Mouse (Mus musculus): ENCODE data around the gene Cdcp1. TPM values are rescaled to one million over a fixed set of nuclear protein-coding genes. Genes with fewer than 3 reads are reported as not detected.

Cdcp1 gene
- 2.7 TPM for polyA plus RNA-seq (2014; fragmentation: Illumina TruSeq; extraction: RNeasy Lipid Tissue Mini Kit (QIAGEN cat#74804))

DNA sequence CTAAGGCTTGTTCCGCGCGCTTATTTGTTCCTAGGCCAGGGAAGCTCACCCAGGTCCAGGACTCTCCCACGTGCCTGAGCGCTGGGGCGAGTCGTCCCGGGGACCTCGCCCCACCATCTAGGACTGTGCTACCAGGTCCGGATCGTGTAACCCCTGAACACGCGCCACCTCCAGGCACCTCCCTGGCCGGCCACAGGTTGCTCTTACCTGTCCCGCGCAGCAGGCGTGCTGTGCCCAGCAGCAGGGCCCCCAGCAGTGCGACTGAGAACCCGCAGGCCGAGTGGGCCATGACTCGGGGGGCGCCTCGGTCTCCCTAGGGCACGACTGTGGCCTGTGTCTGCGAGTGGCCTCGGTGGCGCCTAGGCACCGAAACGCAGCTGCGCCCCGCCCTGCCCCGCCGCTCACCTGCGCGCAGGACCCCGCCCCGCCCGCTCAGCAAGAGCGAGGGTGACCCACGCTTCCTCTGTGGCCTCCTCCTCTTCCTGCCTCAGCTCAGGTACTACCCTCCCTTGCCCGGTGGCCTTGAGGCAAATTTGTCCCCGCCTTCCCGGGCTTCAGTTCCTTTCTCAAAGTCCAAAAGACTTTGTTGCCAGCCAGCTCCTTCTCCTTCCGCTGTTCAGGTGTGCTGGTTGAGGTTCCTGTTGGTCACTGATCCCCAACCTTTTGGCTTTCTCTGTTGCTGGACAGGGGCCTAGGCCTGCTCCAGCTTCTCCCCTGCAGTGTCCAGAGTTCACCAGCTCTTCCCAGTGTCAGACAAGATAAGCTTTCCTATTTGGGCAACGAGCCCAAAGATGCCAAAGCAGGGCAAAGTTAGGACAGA, at the start of gene Cdcp1:
TSS of gene Cdcp1 (minus strand) at position 418 of the 820 bp plus-strand sequence.

GRCm38 (mm10) chr9:123260611-123261021, 44.8 kb upstream of the Cdcp1 start, which contains the start of gene Tmem158:
TSS of gene Tmem158 (minus strand) at chr9:123260764.

DNA sequence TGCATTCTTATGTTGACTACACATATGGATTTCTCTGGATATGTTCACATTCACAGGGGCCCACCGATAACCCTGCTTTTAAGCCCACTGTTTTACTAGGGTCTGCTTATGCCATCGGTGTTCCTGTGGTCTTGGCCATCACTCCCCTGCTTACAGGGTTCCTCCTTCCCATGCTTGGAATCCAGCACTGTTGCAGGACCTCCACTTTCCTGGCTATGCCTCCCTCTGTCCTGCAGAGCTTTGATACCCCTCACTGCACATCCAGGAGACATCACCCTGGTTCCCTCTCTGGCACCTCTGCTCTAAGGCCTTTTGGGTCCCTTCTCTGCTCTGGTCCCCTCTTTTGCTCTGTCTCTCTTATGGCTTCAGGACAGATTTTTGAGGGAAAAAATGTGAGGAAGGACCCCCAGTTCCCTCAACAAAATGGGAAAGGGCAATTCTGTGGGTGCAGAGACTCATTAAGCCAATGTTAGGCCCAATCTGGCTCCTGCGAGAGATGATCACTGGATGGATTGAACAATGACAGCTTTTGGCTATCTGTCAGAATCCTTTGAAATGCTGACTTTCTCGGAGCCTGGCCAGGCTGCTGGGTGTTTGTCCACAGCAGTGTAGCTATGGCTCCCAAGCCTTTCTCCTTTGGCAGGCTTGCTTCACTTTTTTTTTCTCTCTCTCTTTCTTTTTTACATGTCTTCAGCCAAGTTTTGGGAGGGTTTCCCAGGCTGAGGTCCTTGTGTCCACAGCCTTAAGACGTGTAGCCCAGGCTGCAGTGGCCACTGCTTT, 65.4 kb downstream of the Cdcp1 start, which contains the start of gene Clec3b:
TSS of gene Clec3b (plus strand) at position 706 of the 780 bp plus-strand sequence.

Other genes starting within 250 kb of the Cdcp1 start
- 11.9 TPM for gene Tmem42, start 194.7 kb downstream of the Cdcp1 start, polyA plus RNA-seq (2014; fragmentation: Illumina TruSeq; extraction: RNeasy Lipid Tissue Mini Kit (QIAGEN cat#74804))
- gene Tgm4, start 181.3 kb downstream of the Cdcp1 start, polyA plus RNA-seq (2014; fragmentation: Illumina TruSeq; extraction: RNeasy Lipid Tissue Mini Kit (QIAGEN cat#74804)) = 0.51 TPM
- 38.4 TPM for gene Zdhhc3, start 102.8 kb downstream of the Cdcp1 start, polyA plus RNA-seq (2014; fragmentation: Illumina TruSeq; extraction: RNeasy Lipid Tissue Mini Kit (QIAGEN cat#74804))
- gene Exosc7, start 102.8 kb downstream of the Cdcp1 start, polyA plus RNA-seq (2014; fragmentation: Illumina TruSeq; extraction: RNeasy Lipid Tissue Mini Kit (QIAGEN cat#74804)) = 11.5 TPM
- gene Clec3b, start 65.1 kb downstream of the Cdcp1 start, polyA plus RNA-seq (2014; fragmentation: Illumina TruSeq; extraction: RNeasy Lipid Tissue Mini Kit (QIAGEN cat#74804)) = not detected
- 10.2 TPM for gene Tmem158, start 44.7 kb upstream of the Cdcp1 start, polyA plus RNA-seq (2014; fragmentation: Illumina TruSeq; extraction: RNeasy Lipid Tissue Mini Kit (QIAGEN cat#74804))
- 23.9 TPM for gene Lars2, start 150.9 kb upstream of the Cdcp1 start, polyA plus RNA-seq (2014; fragmentation: Illumina TruSeq; extraction: RNeasy Lipid Tissue Mini Kit (QIAGEN cat#74804))

All from ovary, adult 10 weeks (tissue).